Mouse (Mus musculus) adrenal gland, postnatal 25 days (tissue): ENCODE data around the gene Ddx11. TPM values are rescaled to one million over a fixed set of nuclear protein-coding genes. Genes with fewer than 3 reads are reported as not detected.
A peak's percentile ranks its signal among the peaks of the same experiment; 100 is the strongest.

Experiments used
- DNase-seq: peaks from one replicate; pipeline ENCODE4 v3.0.0; 2021; ENCODE audit warnings: mixed read lengths
- long read RNA-seq: library from polyadenylated mRNA; stranded (forward); transcript quantifications from one replicate; pipeline ENCODE4 v2.0.0, GENCODE M21; 2021
- total RNA-seq: library from RNA; stranded (reverse); gene quantifications from 2 replicates; pipeline ENCODE4 v1.2.3, GENCODE M21; 2021

The Ddx11 gene
- 9.7 and 11.1 TPM in 2 replicates for total RNA-seq
- long read RNA-seq, full-length matches to known transcripts = 4 of 15 reads
- long read RNA-seq, partial matches to known transcripts = 0 of 15 reads
- long read RNA-seq, other reads (novel, unspliced or antisense) = 11 of 15 reads

DNA sequence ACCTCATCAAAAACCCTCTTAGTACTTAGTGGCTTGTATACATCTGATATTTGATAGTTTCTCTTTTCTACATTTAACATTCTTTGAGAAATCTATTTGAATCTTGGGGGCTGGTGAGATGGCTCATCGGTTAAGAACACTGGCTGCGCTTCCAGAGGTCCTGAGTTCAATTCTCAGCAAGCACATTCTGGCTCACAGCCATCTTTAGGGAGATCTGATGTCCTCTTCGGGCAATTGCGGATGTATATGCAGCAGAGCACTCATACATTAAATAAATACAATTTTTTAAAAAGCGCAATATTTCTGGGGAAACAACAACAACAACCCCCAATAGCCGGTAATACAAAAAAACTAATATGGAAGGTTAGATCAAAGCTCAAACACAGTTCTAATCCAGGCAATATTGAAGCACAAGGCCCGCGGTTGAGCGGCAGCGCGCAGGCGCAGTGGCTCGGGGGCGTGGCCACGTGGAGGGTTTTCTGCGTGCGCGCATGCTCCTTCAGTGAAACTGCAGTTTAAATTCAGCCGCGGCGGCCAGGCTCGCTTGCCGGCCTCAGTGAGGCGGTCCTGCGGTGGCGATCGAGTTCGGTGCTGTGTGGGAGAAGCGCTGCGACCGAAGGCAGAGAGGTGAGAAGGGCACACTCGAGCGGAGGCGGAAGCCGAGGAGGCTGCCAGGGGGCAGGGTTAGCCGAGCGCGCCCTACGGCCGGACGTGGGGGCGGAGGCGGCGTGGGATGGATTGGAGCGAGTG, at the start of gene Ddx11:
TSS of gene Ddx11 (plus strand) at position 455 of the 750 bp plus-strand sequence.
- peak; percentile 96 for DNase-seq

DNA sequence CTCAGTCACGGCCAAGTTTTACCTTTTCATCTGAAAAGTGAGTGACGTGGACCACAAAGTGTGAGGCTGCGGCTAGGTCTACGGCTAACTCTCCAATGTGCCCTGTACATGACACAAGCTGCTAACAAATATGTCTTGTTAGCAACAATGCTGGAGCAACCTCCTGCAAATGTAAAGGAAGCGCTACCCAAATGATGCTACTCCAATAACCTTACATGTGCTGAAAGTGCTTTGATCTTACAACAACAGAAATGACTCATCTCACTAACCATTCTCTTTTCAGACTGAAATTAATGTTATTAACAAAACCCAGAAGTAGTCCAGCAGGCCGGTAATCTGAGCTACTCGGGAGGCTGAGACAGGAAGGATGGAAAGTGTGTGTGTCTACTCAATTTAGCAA, 49.3 kb upstream of the Ddx11 start:
- no peak for DNase-seq

DNA sequence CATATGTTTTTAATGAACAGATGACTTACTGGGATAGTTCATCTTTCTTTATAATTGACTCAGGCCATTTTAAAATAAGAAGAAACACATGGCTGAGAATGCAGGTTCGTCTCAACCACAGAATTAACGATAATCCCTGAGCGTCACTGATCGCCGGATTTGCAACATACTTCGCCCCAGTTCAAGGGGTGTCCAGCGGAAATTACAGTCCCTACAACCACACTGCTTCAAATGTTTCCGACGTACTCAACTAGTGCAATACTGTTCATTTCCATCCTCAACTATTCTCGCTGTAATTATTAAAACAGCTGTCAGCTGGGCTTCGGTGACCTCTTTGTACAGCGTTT, 47.5 kb upstream of the Ddx11 start:
- no peak for DNase-seq

DNA sequence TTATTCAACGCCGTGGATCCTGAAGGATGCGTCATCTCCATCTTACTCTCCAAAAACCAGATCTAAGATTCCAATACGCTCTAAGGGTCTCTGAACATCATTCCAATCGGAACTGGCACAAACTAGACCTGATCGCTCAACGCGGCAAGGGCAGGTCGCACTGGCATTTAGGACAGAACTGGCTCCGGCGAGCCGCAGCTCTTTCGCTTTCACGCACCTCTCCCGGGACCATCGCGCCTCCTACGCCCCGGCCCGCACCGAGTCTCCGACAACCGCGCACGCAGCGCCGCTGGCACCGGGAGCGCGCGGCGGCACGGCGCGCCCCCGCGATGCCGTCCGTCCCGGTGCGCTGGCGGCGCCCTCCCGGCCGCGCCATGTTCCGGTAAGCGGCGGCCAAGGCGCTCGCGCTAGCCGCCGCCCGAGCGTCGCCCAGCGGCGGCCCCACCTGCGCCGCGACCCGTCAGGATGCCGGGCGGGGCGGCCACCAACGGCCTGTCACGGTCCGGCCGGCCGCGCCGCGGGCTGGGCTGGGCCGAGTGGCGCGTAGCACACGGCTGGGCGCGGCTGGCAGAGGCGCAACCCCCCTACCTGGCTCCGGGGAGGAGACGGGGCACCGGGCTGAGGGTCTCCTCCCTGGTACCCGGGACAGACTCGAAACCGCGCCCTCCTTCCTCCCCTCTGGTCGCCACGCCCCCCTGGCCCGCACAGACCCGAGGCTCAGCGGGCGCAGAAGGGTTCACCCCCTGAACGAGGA, 47.0 kb upstream of the Ddx11 start:
- peak; percentile 48 for DNase-seq

DNA sequence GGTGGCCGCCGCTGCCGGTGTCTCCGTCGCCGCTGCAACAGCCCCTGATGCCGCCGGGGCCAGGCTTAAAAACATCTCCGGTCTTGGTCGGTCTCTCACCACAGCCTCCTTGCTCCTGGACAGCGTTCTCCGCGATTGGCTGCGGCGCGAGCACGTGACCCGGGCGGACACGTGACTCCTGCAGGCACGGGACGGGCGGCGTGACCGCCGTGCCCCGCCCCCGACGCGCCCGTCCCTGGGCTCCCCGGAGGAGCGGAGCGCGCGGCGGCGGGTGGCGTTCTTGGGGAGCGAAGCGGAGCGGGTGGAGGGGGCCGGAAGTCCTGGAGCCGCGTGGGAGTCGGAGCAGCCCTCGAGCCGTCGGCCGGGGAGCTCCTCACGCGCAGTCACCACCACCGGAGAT, 46.4 kb upstream of the Ddx11 start, which contains the start of gene Ankrd12:
TSS of gene Ankrd12 (minus strand) at position 156 of the 400 bp plus-strand sequence.
- DNase-seq = peak; percentile 98

DNA sequence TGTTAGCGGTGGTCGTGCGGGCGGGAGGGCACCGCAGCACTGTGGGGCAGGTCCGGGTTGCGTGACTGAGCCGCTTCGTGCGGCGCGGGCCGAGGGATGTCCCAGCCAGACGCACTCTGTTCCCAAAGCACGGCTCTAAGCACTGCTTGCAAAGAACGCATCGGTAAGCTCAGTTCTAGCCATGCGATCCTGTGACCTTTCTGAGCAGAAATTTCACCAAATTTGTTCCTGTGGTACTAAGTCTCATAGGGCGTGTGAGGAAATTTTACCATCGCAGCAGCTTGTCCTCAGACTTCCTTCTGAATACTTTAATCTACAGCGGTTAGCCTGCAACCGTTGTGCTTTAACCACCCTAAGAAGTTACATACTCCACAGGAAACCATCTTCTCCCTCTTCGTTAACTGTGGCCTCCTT, 45.9 kb upstream of the Ddx11 start:
- no peak for DNase-seq

DNA sequence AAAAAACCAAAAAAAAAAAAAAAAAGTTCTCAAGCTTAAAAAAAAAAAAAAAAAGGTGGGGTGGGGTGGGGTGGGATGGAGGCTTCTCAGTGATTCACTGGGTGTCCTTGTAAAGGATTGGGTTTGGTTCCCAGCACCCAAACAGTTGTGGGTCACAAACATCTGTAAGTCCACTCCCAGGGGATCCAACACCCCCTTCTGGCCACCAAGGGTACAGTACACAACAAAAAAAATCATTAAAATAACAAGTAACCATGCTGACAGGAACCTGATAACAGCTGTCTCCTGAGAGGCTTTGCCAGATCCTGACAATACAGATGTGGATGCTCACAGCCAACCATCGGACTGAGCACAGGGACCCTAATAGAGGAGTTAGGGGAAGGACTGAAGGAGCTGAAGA, 38.8 kb upstream of the Ddx11 start:
- DNase-seq = no peak

DNA sequence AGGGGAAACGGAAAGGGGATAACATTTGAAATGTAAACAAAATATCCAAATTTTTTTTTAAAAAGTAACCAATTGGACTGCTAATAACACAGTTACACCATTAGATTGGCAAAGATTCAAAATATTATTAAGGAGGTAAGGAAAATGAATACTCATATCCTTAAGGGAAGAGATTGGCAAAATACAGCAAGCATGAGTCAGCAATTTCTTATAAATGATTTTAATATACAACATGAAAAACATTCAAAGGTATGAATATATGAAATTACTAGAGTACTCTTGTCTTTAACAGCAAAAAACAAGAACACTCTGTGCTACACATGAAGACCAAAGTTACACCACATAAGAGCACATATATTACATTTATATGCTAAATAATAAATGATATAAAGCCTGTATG, 38.3 kb upstream of the Ddx11 start:
- DNase-seq = no peak

DNA sequence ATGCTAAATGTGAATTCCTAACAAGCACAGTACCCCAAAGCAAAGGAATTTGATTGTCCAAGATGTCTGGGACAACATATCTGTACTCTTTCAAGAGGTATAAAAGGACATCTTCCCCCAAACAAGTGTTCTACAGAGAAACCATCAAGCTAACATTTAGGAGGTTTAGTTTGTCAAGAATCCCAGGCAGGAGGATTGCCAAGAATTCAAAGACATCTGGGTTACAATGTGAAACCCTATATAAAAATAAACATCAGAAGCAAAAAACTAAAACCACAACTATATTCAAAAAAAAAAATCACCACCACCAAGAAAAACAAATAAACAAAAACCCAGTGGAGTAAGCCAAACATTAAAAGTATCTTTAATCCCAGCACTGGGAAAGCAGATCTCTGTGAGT, 33.1 kb upstream of the Ddx11 start:
- no peak for DNase-seq

DNA sequence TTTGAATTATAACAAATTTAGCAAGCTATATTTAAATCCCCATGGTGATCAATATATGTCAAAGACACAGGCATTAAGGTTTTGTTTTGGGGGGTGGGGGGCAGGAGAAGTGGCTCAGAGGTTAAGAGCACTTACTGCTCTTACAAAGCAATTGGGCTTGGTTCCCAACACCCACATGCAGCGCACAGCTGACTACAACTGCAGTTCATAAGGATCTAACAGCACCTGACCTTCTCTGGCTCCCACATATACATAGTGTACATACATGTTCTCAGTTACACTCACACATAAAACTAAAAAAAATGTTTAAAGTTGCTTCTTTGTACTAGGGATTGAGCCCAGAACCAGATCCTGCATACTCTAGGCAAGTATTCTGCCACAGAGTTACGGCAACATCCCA, 31.9 kb upstream of the Ddx11 start:
- no peak for DNase-seq

DNA sequence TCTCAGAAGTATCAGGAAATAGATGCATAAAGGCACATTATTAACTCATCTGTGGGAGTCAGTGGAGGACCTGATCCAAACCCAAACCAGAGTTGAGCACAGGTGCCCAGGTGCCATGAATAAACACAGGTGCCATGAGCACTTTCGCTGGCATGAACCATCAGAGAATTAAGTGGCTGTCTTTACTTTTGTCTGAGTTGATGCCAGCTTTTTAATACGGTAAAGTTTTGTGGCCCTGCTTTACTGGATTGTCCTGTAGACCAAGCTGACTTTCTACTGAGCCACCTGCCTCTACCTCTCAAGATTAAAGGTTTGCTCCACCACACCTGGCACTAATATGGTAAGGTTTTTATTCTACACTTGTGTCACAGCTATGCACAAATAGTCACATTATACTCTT, 31.3 kb upstream of the Ddx11 start:
- no peak for DNase-seq

DNA sequence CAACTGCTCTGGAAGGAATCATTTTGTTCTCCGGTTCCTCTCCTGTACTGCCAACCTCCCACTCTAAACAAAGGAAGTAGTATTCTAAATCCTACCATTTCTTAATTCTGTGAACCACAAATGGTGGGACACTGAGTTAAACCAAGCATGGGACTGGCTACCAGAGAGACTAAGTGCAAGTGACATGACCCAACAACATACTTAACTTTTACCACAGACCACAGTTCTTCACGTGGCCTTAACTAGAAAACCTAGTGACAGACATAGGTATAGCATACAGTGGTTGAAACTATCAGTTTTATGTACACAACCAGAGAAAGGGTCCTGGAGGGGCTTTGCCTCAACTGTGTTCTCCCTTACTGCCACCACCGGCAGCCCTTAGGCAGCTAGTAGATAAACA, 30.7 kb upstream of the Ddx11 start:
- no peak for DNase-seq

DNA sequence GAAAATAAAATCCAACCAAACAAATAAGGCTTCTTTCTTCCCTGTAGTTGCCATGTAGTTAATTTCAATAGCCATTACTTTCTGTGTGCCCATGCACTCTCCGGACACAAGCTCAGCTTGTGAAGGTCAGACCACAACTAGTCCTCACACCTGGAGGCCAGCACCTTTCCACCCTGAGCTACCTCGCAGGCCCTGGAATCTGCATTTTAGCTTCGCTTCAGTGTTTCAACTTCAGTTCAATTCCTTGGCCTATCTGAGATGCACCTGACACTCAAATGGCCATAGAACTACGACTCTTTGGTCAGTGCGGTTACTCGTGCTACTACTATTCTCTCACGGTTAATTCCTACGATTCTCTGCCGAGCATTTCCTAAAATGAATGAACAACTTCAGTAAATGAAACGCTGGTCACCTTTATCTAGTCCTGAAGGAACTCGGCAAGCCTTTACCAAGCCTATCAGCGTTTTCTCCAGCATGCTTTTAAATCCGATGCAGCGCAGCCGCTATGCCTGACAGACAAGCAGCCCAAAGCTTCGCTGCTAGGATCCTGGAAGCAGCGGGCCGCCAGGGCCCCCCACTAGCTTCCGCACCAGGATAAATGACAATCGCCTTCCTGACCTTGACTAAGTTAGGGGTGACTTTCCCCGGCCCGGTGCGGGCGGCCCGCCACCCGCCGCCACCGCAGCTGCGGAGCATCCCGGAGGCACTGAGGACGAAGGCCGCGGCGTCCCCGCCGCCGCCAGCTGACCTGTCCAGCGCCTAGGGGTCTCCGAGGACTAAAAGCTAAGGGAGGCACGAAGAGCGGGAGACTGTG, 22.5 kb upstream of the Ddx11 start:
- no peak for DNase-seq

DNA sequence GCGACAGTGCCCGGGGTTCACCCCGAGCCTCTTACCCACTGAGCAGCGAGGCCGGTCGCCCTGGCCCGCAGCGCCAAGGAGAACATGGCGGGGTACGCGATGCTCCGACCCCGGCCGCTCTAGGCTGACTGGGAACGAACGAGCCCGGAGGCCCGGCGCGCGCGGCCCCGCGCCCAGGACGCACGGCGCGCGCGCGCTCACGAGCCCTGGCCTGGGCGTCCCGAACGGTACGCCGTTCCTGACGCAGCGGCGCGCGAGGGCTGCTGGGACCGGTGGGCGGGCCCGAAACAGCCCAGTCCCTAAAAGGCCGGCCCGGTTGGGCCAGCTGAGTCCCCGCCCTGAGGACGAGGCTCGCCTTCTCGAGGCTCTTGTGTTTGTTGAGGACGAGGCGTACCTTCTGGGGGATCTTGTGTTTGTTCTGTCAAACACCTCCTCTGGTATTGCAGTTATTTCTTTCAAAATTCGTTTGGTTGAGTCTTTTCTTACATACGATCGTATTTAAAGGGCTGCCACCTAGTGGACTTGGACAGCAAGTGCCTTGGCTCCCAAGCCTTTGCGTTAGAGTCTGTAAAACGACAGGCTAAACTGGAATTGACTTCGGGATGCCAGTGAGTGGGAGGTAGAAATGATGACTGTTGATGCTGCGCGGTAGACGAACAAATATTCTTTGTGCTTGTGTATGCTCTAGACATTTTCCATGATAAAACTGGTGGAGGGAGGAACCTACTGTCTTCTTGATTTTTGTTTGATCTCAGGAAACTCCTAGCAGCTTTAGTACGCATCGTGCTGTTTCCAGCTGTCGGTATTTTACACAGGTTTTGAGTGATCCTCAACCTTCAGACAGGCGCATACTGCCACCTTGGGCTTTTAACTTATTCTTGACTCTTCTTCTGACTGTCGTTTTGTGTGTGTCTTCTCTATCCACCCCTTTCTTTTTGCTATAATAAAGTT, 21.7 kb upstream of the Ddx11 start, which contains the start of gene Ndufv2:
TSS of gene Ndufv2 (minus strand) at position 180 of the 951 bp plus-strand sequence.
- DNase-seq = peak; percentile 91

DNA sequence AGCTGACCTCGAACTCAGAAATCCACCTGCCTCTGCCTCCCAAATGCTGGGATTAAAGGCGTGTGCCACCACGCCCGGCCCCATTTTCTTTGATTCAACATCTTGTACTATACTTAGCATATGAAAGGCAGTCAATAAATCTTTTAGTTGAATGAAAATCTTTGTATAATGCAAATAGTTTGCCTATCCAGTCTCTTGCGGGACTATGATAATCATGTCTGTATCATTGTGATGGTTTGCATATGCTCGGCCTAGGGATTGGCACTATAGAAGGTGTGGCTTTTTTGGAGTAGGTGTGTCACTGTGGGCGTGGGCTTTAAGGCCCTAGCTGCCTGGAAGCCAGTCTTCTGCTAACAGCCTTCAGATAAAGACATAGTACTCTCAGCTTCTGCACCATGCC, 19.2 kb upstream of the Ddx11 start:
- DNase-seq = no peak

DNA sequence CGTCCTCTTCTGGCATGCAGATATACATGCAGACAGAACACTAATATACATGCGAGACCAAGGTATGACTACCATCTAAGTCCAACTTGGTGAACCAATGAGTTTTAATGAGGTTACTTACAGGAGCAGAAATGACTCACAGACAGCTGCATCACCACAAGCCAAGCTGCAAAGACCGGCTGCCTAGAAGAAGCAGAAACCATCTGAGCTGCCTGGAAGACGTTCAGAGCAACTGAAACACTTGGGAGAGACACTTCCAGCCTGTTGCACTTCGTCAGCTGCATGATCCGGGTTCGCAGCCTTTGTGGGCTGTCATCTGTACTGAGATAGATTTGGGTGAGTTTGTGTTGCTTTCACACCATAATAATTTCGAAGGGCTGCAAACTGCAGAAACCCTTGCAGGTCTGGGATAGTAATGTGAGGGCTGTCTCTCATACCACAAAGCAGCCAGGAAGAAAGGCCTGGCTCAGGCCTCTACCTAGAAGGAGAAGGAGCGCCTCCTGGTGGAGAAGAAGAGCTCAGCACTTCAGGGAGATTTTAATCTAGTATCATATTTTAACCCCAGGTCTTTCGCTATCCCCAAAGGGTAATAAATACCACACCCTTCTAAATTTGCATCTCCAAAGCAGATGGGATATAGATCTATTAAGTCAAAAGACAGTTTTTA, 16.6 kb upstream of the Ddx11 start:
- DNase-seq = peak; percentile 57

DNA sequence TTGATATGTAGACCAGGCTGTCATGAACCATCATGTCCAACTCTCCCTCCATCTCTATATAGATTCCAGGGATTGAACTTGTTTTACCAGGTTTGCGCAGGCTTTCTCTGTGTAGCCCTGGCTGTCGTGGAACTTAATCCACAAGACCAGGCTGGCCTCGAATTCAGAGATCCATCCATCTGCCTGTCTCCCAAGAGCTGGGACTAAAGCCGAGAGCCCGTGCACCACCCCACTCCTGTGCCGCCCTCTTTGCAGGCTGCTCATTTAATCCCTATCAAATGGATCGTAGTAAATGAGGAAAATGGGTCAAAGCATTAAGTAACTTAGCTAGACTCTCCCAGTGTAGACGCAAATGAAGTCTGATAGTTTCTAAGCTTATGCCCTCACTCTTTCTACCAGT, 15.9 kb upstream of the Ddx11 start:
- DNase-seq = no peak

DNA sequence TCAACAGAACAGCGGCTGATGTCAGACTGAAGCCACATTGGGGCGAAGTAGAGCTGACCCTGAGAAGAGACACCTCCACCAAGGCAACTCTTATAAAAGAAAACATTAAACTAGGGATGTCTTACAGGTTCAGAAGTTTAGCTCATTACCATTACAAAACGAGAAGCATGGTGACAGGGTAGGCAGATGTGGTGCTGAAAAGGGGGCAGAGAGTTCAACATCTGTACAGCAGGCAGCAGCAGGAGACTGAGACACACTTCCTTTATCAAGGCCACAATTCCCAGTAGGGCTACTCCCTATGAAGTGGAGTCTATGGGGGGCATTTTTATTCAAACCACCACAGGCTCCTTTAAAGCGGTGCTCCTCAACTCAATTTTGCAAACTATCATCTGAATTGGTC, 15.1 kb upstream of the Ddx11 start:
- DNase-seq = no peak

DNA sequence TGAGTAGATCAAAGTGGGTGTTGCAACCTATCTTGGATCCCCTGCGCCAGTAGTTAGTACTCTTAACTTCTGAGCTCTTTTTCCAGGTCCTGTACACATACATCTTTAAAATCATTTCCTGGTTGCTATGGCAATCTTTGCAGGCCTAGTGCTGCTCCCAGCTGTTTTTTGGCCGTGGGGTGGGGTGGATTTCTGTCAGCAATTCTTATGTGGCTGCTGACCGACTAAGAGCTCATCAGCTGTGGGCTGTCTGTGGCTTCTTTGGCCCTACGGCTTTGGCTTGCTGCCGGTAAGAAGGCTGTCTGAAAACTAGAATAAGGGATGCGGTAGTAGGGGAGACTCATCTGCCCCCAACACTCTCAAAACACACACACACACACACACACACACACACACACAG, 12.6 kb upstream of the Ddx11 start:
- DNase-seq = no peak

DNA sequence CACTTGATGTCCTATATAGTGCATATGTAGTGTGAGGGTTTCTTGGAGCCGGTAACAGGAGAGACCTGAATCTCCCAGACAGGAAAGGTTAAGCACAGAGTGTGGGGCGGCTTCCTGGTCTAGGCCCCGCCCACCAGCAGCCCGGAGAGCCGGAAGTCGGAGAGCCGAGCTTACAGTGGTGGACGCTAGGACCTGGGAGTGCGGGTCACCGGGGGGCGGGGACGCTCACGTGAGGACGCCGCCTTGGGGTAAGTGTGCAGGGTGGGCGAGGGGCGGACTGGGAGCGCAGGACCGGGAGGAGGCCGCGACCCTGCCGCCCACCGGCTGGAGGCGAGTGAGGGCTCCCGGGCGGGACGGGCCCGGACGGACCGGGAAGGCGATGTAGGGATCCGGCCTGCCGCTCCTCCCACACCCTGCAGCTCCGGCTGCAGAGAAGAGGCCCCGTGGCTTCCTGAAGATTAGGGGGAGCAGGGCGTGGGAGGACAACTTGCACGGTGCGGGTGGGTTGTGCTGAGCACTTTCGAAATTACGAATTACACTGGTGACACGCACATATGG, 11.8 kb upstream of the Ddx11 start, which contains the start of gene Washc1:
TSS of gene Washc1 (plus strand) at position 144 of the 558 bp plus-strand sequence.
- DNase-seq = peak; percentile 90
